Mouse (Mus musculus) liver, embryonic 16.5 days (tissue): ENCODE data around the gene Hist2h2aa1. TPM values are rescaled to one million over a fixed set of nuclear protein-coding genes. Genes with fewer than 3 reads are reported as not detected.
A peak's percentile ranks its signal among the peaks of the same experiment; 100 is the strongest.
"Not testable (repeated sequence)": the region's sequence is repeated elsewhere in the genome, so short reads cannot be mapped to it uniquely, and the experiment has no call there.

Source experiments
- ATAC-seq: fragments of 200-750 bp; cut with Nextera tagmentation; 2 replicates; pipeline ENCODE4 v1.8.0; 2017; ENCODE audit warnings: low read depth, mild to moderate bottlenecking, moderate number of reproducible peaks, moderate library complexity
- H3K27ac ChIP-seq: fragments of 300-500 bp; sonication (generic); 2 replicates; pipeline ENCODE4 v1.5.1; 2014; ENCODE audit warnings: mild to moderate bottlenecking, low read length
- H3K27me3 ChIP-seq: fragments of 300-500 bp; sonication (generic); 2 replicates; pipeline ENCODE4 v1.6.1; 2014; ENCODE audit warnings: low read depth, low read length, mixed read lengths; ENCODE audit not compliant: control insufficient read depth, insufficient read depth
- H3K36me3 ChIP-seq: fragments of 300-500 bp; sonication (generic); 2 replicates; pipeline ENCODE4 v1.6.1; 2014; ENCODE audit warnings: mild to moderate bottlenecking; ENCODE audit not compliant: control insufficient read depth, insufficient read depth
- H3K4me1 ChIP-seq: fragments of 300-500 bp; sonication (generic); 2 replicates; pipeline ENCODE4 v1.6.1; 2014; ENCODE audit warnings: low read depth, low read length, mixed read lengths; ENCODE audit not compliant: control insufficient read depth
- H3K4me2 ChIP-seq: fragments of 300-500 bp; sonication (generic); 2 replicates; pipeline ENCODE4 v1.6.1; 2014; ENCODE audit warnings: low read depth, low read length, mixed read lengths
- H3K4me3 ChIP-seq: fragments of 300-500 bp; sonication (generic); 2 replicates; pipeline ENCODE4 v1.5.1; 2014; ENCODE audit warnings: low read depth, mild to moderate bottlenecking, low read length
- H3K9ac ChIP-seq: fragments of 300-500 bp; sonication (generic); 2 replicates; pipeline ENCODE4 v1.6.1; 2014; ENCODE audit warnings: low read depth, low read length
- H3K9me3 ChIP-seq: fragments of 300-500 bp; sonication (generic); replicated peaks from 2 replicates; pipeline ENCODE4 v1.6.1; 2016; ENCODE audit warnings: low read length; ENCODE audit not compliant: control insufficient read depth
- WGBS: fragments of 180-500 bp; shearing (Covaris S2); extraction: QIAGEN DNeasy Blood & Tissue Kit; methylation state at CpG from one replicate; pipeline ENCODE4 v1.1.7; 2014; ENCODE audit not compliant: insufficient replicate concordance; 5-methylcytosine and 5-hydroxymethylcytosine counted together
- polyA plus RNA-seq: library from polyadenylated mRNA; unstranded; fragments of >200 nt; fragmentation: Nextera tagmentation; extraction: Ambion mirVana; gene quantifications from 2 replicates; pipeline ENCODE4 v1.2.1, GENCODE M21; 2015

Gene Hist2h2aa1
- polyA plus RNA-seq, 1 experiment from 2014 or later, result 39.6 TPM

DNA sequence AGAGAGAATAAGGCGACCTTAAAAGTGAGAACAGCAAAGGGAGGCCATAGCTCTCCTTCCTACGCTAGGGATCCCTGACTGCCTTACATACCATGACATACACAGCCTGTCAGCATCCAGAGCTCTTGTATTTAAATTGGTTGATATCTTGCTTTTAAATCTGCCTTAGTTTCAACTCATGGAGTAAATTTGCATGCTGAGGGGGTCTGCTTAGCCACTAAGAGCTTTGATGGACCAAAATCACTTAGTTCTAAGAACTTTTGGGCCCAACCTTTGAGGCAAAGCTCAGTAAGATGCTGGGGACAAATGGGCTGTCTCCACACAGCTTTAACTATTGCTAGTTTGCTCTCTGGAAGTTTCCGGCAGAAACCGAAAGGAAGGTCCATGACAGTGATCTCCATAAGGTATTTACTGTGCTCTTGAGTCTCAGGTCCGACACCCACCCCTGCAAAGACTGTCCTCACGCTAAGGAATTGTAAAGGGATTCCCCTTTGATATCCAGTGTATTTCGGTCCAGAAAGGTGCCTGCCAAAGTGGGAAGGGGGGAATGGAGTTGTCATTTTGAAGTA, 7.9 kb upstream of the Hist2h2aa1 start:
- Histone ChIP-seq H3K9ac (peak overlapping the region; percentile 84), H3K27ac (peak overlapping the region; percentile 92), H3K4me1 (peaks cover 27% of the 10 kb centered on the region), H3K9me3 (no peaks in the 10 kb centered on the region), H3K4me2 (peak overlapping the region; percentile 74), H3K4me3 (peak overlapping the region; percentile 69), H3K36me3 (no peaks in the 10 kb centered on the region), H3K27me3 (no peaks in the 10 kb centered on the region)
- ATAC-seq, result no peak
- 20% methylated on average over 7 of the region's 7 CpGs for WGBS

DNA sequence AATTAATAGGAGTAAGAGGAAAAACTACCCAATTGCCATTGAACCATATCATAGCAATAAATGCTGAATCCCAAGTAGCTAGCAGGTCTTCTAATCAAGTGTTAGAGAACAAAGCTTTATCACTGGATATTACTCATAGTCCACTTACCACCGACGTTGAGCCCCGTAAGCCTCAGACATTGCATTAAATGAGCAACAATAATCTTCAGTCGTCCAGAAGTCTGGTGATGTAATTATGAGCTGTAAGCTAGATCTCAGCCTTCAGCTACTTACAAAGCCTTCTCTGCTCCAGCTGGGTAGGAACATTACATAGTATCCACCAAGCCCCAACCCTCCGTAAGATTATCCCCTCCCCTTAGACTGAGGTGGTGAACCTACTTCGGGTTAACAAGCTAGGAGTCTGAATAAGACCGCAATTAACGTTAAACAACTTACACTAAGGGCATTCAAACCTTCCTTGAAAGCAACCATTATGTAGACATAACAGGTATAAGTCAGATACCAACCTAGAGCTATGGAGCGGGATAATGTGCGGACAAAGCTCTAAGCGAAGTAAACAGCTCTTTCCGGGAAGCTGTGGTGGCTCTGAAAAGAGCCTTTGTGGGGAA, 7.3 kb upstream of the Hist2h2aa1 start:
- Histone ChIP-seq H3K9me3 (no peaks in the 10 kb centered on the region), H3K4me2 (peak overlapping the region; percentile 74), H3K27me3 (no peaks in the 10 kb centered on the region), H3K27ac (peak overlapping the region; percentile 92), H3K9ac (peak overlapping the region; percentile 84), H3K36me3 (no peaks in the 10 kb centered on the region), H3K4me3 (peak overlapping the region; percentile 69), H3K4me1 (peaks cover 29% of the 10 kb centered on the region)
- WGBS, result under 1% methylated on average over 12 of the region's 12 CpGs
- no peak for ATAC-seq

DNA sequence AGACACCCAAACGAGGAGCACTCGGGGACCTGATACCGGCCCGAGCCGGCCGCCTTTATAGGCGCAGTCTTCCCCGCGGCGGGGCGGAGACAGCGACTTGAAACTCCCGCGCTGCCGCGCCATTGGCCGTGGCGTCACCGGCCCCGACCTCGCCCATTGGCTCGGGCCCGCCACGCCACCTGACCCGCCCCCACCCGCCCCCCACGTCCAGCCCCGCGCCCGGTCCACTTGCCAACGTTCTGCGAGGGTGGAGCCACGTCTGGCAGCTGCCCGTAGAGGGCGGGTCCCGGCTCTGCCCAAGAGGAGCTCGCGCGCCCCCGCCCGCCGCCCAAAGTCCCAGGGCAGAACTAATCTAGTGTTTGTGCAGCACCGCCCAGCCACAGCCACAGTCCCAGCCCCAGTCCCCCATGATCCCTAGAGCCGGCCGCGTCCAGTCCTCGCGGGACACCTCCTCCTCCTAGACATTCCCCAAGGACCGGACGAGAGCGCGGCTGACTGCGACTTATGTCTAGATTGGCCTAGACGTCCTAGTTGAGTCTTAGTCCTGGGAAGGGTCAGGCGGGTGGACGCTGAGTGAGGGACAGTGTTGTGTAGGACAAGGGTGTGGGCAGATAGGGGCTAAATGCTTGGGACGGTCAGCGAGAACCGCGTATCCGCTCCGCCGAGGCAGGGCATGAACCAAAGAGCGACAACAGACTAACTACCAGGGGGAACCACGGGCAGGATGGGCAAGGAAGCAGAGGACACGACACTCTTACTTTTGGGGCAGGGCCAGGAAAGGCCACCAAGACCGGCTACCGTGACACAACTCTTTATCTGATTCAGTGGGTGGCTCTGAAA, 6.1 kb upstream of the Hist2h2aa1 start, which contains the start of gene Hist2h3c2:
Gene Hist2h3c2, minus strand, starts transcription at position 174 of the 840 bp plus-strand sequence.
- Histone ChIP-seq H3K4me1 (peaks cover 40% of the 10 kb centered on the region), H3K27ac (peak within 1 kb of the TSS; percentile 92), H3K4me3 (peak within 1 kb of the TSS; percentile 69), H3K9ac (peak within 1 kb of the TSS; percentile 84), H3K4me2 (peak within 1 kb of the TSS; percentile 74)
- ATAC-seq, result peak; percentile 77
- H3K36me3 ChIP-seq, H3K27me3 ChIP-seq, H3K9me3 ChIP-seq: not testable (repeated sequence)
- 0% methylated on average over 10 of the region's 68 CpGs for WGBS

DNA sequence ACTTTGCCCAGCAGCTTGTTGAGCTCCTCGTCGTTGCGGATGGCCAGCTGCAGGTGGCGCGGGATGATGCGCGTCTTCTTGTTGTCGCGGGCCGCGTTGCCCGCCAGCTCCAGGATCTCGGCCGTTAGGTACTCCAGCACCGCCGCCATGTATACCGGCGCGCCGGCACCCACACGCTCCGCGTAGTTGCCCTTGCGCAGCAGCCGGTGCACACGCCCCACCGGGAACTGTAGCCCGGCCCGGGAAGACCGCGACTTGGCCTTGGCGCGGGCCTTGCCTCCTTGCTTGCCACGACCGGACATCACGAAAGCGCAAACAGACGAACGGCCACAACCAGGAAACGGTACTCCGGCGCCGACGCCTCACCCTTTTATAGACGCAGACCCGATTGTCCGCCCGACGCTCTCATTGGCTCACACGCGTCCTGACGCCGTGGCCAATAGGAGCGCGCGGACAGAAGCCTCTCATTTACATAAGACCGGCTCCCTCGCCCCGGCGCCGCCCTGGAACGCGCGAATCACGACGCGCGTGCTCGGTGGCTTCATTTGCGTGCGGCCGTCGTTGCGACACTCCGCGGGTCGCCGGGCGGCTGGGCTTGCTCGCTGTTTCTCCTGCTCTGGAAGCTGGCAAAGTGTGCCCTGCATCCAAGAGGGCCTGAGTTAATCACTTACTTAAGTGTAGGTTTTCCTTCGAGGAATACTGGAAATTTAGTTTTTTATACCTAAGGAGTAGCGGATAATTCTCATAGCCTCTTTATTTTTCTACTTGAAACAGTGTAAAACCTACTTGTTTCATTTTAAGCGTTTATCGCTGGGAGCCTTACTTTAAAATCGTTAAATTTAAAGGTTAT, 5.1 kb upstream of the Hist2h2aa1 start, which contains the start of gene Hist2h2aa2:
Gene Hist2h2aa2, minus strand, starts transcription at position 328 of the 850 bp plus-strand sequence.
- peak within 1 kb of the TSS; percentile 91 for H3K27ac ChIP-seq
- peak within 1 kb of the TSS; percentile 63 for H3K4me2 ChIP-seq
- not testable (repeated sequence) for H3K27me3 ChIP-seq, H3K9me3 ChIP-seq, H3K36me3 ChIP-seq
- peak within 1 kb of the TSS; percentile 63 for H3K9ac ChIP-seq
- peak; percentile 66 for ATAC-seq
- peak within 1 kb of the TSS; percentile 39 for H3K4me3 ChIP-seq
- peaks cover 43% of the 10 kb centered on the region for H3K4me1 ChIP-seq
- 5% methylated on average over 18 of the region's 85 CpGs for WGBS

DNA sequence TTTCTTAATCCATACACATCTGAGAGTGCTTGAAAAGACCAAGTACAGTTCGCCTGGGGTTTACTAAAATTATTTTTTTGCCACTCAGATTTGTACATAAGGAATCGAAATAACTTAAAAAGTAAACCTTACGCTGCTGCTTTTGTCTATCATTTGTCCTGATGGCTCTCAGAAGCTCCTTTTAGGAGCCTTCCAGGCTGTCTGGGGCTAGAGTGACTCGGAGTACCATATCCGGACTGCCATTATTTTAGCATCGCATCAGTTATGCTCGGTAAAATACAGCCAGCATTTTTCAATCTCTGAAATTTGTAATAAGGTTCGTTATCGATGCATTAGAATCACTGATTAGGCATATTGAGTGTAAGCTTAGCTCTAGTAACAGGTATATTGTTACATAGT, 4.5 kb upstream of the Hist2h2aa1 start:
- H3K4me2 ChIP-seq, result peak overlapping the region; percentile 63
- no peaks in the 10 kb centered on the region for H3K27me3 ChIP-seq
- no peaks in the 10 kb centered on the region for H3K36me3 ChIP-seq
- peak overlapping the region; percentile 36 for H3K4me3 ChIP-seq
- H3K9me3 ChIP-seq, result no peaks in the 10 kb centered on the region
- H3K27ac ChIP-seq, result peak overlapping the region; percentile 91
- WGBS, result 76% methylated on average over 9 of the region's 9 CpGs
- ATAC-seq, result no peak
- H3K9ac ChIP-seq, result peak overlapping the region; percentile 63
- peaks cover 42% of the 10 kb centered on the region for H3K4me1 ChIP-seq

DNA sequence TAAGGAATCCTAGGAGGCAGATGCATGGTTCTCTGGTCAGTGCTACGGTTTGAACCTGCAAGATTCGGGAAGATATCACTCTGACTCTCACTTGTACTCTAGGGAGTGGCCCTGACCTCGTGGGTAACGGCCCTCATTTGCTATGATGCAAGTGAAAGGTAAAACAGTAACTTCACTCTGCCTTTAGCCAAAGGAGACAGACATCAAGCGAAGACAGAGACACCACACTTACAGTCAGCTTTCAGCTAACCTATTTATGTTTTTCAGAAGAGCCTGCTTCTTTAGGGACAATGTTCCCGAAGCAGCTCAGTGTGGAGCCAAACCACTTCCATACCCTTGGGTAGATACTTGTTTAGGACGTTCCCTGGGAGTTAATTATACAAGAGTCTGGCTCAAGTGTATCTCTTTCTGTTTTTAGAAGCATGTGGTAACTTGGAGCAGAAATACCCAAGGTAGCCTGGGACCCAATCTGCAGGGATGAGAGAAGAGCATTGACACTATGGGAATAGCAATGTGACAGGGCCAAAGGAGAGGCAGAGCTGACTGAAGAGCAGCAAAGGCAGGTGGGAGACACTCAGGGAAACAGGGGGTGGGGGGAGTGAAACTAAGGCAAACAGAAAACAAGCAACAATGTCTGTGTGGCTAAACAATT, 1.2 kb upstream of the Hist2h2aa1 start:
- ATAC-seq, result no peak
- Histone ChIP-seq H3K27ac (peak overlapping the region; percentile 96), H3K9me3 (no peaks in the 10 kb centered on the region), H3K4me2 (peak overlapping the region; percentile 68), H3K9ac (peak overlapping the region; percentile 72), H3K4me1 (peaks cover 33% of the 10 kb centered on the region), H3K27me3 (no peaks in the 10 kb centered on the region), H3K36me3 (no peaks in the 10 kb centered on the region), H3K4me3 (peak overlapping the region; percentile 61)
- 59% methylated on average over 7 of the region's 7 CpGs for WGBS

DNA sequence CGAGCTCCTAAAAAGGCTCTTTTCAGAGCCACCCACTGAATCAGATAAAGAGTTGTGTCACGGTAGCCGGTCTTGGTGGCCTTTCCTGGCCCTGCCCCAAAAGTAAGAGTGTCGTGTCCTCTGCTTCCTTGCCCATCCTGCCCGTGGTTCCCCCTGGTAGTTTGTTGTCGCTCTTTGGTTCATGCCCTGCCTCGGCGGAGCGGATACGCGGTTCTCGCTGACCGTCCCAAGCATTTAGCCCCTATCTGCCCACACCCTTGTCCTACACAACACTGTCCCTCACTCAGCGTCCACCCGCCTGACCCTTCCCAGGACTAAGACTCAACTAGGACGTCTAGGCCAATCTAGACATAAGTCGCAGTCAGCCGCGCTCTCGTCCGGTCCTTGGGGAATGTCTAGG, 721 bp downstream of the Hist2h2aa1 start:
- Histone ChIP-seq H3K4me3 (peak overlapping the region; percentile 38; the same call in 1 of the 2 replicates), H3K4me1 (peaks cover 45% of the 10 kb centered on the region), H3K27ac (peak overlapping the region; percentile 85)
- not testable (repeated sequence) for H3K4me2 ChIP-seq, H3K27me3 ChIP-seq, H3K9ac ChIP-seq, ATAC-seq, H3K9me3 ChIP-seq, H3K36me3 ChIP-seq
- WGBS, result 0% methylated on average over 10 of the region's 21 CpGs

DNA sequence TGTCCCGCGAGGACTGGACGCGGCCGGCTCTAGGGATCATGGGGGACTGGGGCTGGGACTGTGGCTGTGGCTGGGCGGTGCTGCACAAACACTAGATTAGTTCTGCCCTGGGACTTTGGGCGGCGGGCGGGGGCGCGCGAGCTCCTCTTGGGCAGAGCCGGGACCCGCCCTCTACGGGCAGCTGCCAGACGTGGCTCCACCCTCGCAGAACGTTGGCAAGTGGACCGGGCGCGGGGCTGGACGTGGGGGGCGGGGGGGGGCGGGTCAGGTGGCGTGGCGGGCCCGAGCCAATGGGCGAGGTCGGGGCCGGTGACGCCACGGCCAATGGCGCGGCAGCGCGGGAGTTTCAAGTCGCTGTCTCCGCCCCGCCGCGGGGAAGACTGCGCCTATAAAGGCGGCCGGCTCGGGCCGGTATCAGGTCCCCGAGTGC, 1.1 kb downstream of the Hist2h2aa1 start, which contains the start of gene Hist2h3c1:
Gene Hist2h3c1, plus strand, starts transcription at position 259 of the 430 bp plus-strand sequence.
- H3K36me3 ChIP-seq, H3K27me3 ChIP-seq, H3K9me3 ChIP-seq: not testable (repeated sequence)
- H3K4me1 ChIP-seq, result peaks cover 43% of the 10 kb centered on the region
- H3K4me3 ChIP-seq, result peak within 1 kb of the TSS; percentile 69
- H3K9ac ChIP-seq, result peak within 1 kb of the TSS; percentile 80
- 0% methylated on average over 7 of the region's 47 CpGs for WGBS
- H3K27ac ChIP-seq, result peak within 1 kb of the TSS; percentile 95
- peak within 1 kb of the TSS; percentile 49 for H3K4me2 ChIP-seq
- peak; percentile 80 for ATAC-seq
